Mouse (Mus musculus): ENCODE measurements around the gene Thsd7b. TPM values are rescaled to one million over a fixed set of nuclear protein-coding genes. Genes with fewer than 3 reads are reported as not detected.

The Thsd7b gene
- polyA plus RNA-seq, 1 experiment, result 0.16 TPM

GRCm38 (mm10) chr1:129595447-129595846 lies 322.3 kb downstream of the Thsd7b start:
- no peaks in the 10 kb centered on the region for H3K36me3 ChIP-seq (ENCODE audit: control insufficient read depth, insufficient read depth)
- no peak overlapping the region for H3ac ChIP-seq (ENCODE audit: control insufficient read depth, insufficient read length)
- H3K4me3 ChIP-seq, result no peak overlapping the region
- TF ChIP-seq E2F4 (IDR thresholded peaks at IDR 0.05; ENCODE audit: insufficient read depth) (no peak), TCF12 (IDR thresholded peaks at IDR 0.05; ENCODE audit: insufficient read depth, poor library complexity, severe bottlenecking) (no peak), MAX (IDR thresholded peaks at IDR 0.05; ENCODE audit: low read depth) (no peak), CEBPB (IDR thresholded peaks at IDR 0.05; ENCODE audit: insufficient read depth, poor library complexity, severe bottlenecking) (no peak), USF1 (IDR thresholded peaks at IDR 0.05; ENCODE audit: low read depth) (no peak), POLR2A (IDR thresholded peaks at IDR 0.05; ENCODE audit: insufficient read length, low read depth) (no peak), TCF3 (IDR thresholded peaks at IDR 0.05; ENCODE audit: insufficient read length, low read depth) (no peak), POLR2AphosphoS2 (IDR thresholded peaks at IDR 0.05; ENCODE audit: insufficient read length, low read depth) (no peak), MYOG (IDR thresholded peaks at IDR 0.05; ENCODE audit: control insufficient read depth in 1 of 3, insufficient read depth in 1 of 3, insufficient read length in 2 of 3, low read depth in 2 of 3) (no peak), SRF (IDR thresholded peaks at IDR 0.05; ENCODE audit: control insufficient read depth, insufficient read length, low read depth) (no peak), REST (IDR thresholded peaks at IDR 0.05; ENCODE audit: insufficient read depth, insufficient read length) (no peak), MYOD1 (IDR thresholded peaks at IDR 0.05; ENCODE audit: control insufficient read depth in 1 of 3, insufficient read length in 2 of 3, low read depth in 2 of 3) (no peak)
- H3K4me2 ChIP-seq (ENCODE audit: low read depth), result no peak overlapping the region
- no peaks in the 10 kb centered on the region for H3K79me2 ChIP-seq (ENCODE audit: control insufficient read depth, insufficient read depth)
- H3K27me3 ChIP-seq (ENCODE audit: control insufficient read depth, insufficient read depth, insufficient read length), result no peaks in the 10 kb centered on the region

DNA sequence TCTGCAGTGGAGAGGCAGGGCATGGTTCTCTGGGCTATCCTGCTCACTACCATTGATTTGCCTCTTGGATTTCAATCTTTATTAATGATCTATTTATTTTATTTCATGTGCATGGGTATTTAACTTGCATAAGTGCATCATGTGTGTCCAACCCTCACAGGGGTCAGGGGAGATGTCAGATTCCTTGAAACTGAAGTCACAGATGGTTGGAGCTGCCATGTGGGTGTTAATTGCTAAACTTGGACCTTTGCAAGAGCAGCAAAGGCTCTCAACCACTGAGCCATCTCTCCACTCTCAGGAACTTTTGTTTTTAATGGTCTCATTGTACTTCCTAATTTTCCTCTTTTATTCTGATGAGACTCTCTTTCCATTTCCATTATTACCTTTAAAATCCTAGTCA lies 327.8 kb downstream of the Thsd7b start:
- no peak overlapping the region for H3K4me3 ChIP-seq
- H3ac ChIP-seq (ENCODE audit: control insufficient read depth, insufficient read length), result no peak overlapping the region
- no peaks in the 10 kb centered on the region for H3K27me3 ChIP-seq (ENCODE audit: control insufficient read depth, insufficient read depth, insufficient read length)
- H3K36me3 ChIP-seq (ENCODE audit: control insufficient read depth, insufficient read depth), result no peaks in the 10 kb centered on the region
- no peak overlapping the region for H3K4me2 ChIP-seq (ENCODE audit: low read depth)
- H3K79me2 ChIP-seq (ENCODE audit: control insufficient read depth, insufficient read depth), result no peaks in the 10 kb centered on the region
- TF ChIP-seq TCF12 (IDR thresholded peaks at IDR 0.05; ENCODE audit: insufficient read depth, poor library complexity, severe bottlenecking) (no peak), MAX (IDR thresholded peaks at IDR 0.05; ENCODE audit: low read depth) (no peak)

DNA sequence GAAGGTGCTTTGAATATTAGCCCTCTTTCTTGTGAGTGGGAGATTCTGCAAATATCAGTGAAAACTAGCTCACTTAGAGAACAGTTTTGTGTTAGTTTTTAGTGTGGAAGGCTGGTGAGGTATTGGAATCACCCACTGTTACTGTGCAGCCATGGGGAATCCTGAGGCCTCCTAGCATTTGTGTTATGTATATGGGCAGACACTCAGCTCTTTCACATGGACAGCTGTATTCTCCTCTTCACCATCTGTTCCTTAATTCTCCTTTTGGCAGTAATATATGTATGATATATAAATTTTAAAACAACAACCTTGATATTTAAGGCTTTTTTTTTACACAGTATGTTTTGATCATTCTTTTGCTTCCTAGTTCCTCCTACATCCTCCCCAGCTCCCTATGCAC lies 329.2 kb downstream of the Thsd7b start:
- Histone ChIP-seq H3K79me2 (ENCODE audit: control insufficient read depth, insufficient read depth) (no peaks in the 10 kb centered on the region), H3K4me3 (no peak overlapping the region), H3ac (ENCODE audit: control insufficient read depth, insufficient read length) (no peak overlapping the region), H3K36me3 (ENCODE audit: control insufficient read depth, insufficient read depth) (no peaks in the 10 kb centered on the region), H3K4me2 (ENCODE audit: low read depth) (no peak overlapping the region), H3K27me3 (ENCODE audit: control insufficient read depth, insufficient read depth, insufficient read length) (no peaks in the 10 kb centered on the region)
- TF ChIP-seq POLR2AphosphoS2 (IDR thresholded peaks at IDR 0.05; ENCODE audit: insufficient read length, low read depth), result no peak
- no peak for TF ChIP-seq TCF3 (IDR thresholded peaks at IDR 0.05; ENCODE audit: insufficient read length, low read depth)
- TF ChIP-seq SRF (IDR thresholded peaks at IDR 0.05; ENCODE audit: control insufficient read depth, insufficient read length, low read depth), result no peak
- no peak for TF ChIP-seq USF1 (IDR thresholded peaks at IDR 0.05; ENCODE audit: low read depth)
- TF ChIP-seq E2F4 (IDR thresholded peaks at IDR 0.05; ENCODE audit: insufficient read depth), result no peak
- TF ChIP-seq CEBPB (IDR thresholded peaks at IDR 0.05; ENCODE audit: insufficient read depth, poor library complexity, severe bottlenecking), result no peak
- TF ChIP-seq MYOG (IDR thresholded peaks at IDR 0.05; ENCODE audit: control insufficient read depth in 1 of 3, insufficient read depth in 1 of 3, insufficient read length in 2 of 3, low read depth in 2 of 3), result no peak
- TF ChIP-seq REST (IDR thresholded peaks at IDR 0.05; ENCODE audit: insufficient read depth, insufficient read length), result no peak
- TF ChIP-seq TCF12 (IDR thresholded peaks at IDR 0.05; ENCODE audit: insufficient read depth, poor library complexity, severe bottlenecking), result no peak
- TF ChIP-seq MYOD1 (IDR thresholded peaks at IDR 0.05; ENCODE audit: control insufficient read depth in 1 of 3, insufficient read length in 2 of 3, low read depth in 2 of 3), result no peak
- no peak for TF ChIP-seq MAX (IDR thresholded peaks at IDR 0.05; ENCODE audit: low read depth)
- TF ChIP-seq POLR2A (IDR thresholded peaks at IDR 0.05; ENCODE audit: insufficient read length, low read depth), result no peak

DNA sequence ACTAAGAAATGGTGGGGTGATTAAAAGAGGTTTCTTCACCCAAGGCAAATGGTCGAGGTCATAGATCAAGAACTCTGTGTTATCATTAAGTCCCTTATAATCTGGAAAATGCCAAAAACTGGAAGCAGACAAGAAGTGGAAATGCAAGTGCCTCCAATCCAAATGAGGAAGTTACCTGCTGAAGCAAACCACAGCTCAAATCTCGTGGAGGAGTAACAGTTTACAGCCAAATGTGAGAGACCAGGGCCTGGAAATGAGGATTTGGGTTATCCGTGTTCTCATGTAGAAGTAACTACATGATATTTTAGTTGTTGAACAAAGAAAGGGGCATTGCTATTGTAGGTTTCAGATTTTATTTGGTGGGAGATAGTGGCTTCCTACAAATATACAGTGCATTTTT lies 335.3 kb downstream of the Thsd7b start:
- Histone ChIP-seq H3K4me3 (no peak overlapping the region), H3K27me3 (ENCODE audit: control insufficient read depth, insufficient read depth, insufficient read length) (no peaks in the 10 kb centered on the region), H3K79me2 (ENCODE audit: control insufficient read depth, insufficient read depth) (no peaks in the 10 kb centered on the region), H3K36me3 (ENCODE audit: control insufficient read depth, insufficient read depth) (no peaks in the 10 kb centered on the region), H3K4me2 (ENCODE audit: low read depth) (no peak overlapping the region), H3ac (ENCODE audit: control insufficient read depth, insufficient read length) (no peak overlapping the region)
- no peak for TF ChIP-seq MYOD1 (IDR thresholded peaks at IDR 0.05; ENCODE audit: control insufficient read depth in 1 of 3, insufficient read length in 2 of 3, low read depth in 2 of 3)
- no peak for TF ChIP-seq POLR2AphosphoS2 (IDR thresholded peaks at IDR 0.05; ENCODE audit: insufficient read length, low read depth)
- TF ChIP-seq SRF (IDR thresholded peaks at IDR 0.05; ENCODE audit: control insufficient read depth, insufficient read length, low read depth), result no peak
- no peak for TF ChIP-seq POLR2A (IDR thresholded peaks at IDR 0.05; ENCODE audit: insufficient read length, low read depth)
- no peak for TF ChIP-seq USF1 (IDR thresholded peaks at IDR 0.05; ENCODE audit: low read depth)
- no peak for TF ChIP-seq CEBPB (IDR thresholded peaks at IDR 0.05; ENCODE audit: insufficient read depth, poor library complexity, severe bottlenecking)
- TF ChIP-seq TCF3 (IDR thresholded peaks at IDR 0.05; ENCODE audit: insufficient read length, low read depth), result no peak
- no peak for TF ChIP-seq TCF12 (IDR thresholded peaks at IDR 0.05; ENCODE audit: insufficient read depth, poor library complexity, severe bottlenecking)
- TF ChIP-seq MYOG (IDR thresholded peaks at IDR 0.05; ENCODE audit: control insufficient read depth in 1 of 3, insufficient read depth in 1 of 3, insufficient read length in 2 of 3, low read depth in 2 of 3), result no peak
- no peak for TF ChIP-seq E2F4 (IDR thresholded peaks at IDR 0.05; ENCODE audit: insufficient read depth)
- no peak for TF ChIP-seq REST (IDR thresholded peaks at IDR 0.05; ENCODE audit: insufficient read depth, insufficient read length)
- TF ChIP-seq MAX (IDR thresholded peaks at IDR 0.05; ENCODE audit: low read depth), result no peak

DNA sequence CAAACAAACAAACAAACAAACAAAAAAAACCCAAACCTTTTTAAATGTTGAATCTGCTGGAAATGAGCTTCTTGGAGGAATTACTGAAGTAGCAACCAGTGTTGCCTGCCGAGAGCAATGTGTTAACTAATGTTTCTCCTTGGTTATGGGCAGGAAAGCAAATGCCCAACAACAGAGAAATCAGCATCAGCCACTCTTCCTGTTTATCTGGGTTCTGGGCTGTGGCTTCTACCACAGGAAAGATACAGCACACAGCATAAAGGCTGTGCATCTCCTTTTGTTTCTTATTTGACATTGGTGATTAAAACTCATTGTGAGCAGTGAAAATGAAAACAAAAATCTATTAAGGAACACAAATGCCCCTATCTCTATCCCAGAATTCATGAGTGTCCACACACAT lies 343.0 kb downstream of the Thsd7b start:
- no peaks in the 10 kb centered on the region for H3K36me3 ChIP-seq (ENCODE audit: control insufficient read depth, insufficient read depth)
- H3ac ChIP-seq (ENCODE audit: control insufficient read depth, insufficient read length), result no peak overlapping the region
- H3K79me2 ChIP-seq (ENCODE audit: control insufficient read depth, insufficient read depth), result no peaks in the 10 kb centered on the region
- TF ChIP-seq MYOG (IDR thresholded peaks at IDR 0.05; ENCODE audit: control insufficient read depth in 1 of 3, insufficient read depth in 1 of 3, insufficient read length in 2 of 3, low read depth in 2 of 3), result no peak
- no peak for TF ChIP-seq POLR2AphosphoS2 (IDR thresholded peaks at IDR 0.05; ENCODE audit: insufficient read length, low read depth)
- TF ChIP-seq MAX (IDR thresholded peaks at IDR 0.05; ENCODE audit: low read depth), result no peak
- no peak for TF ChIP-seq CEBPB (IDR thresholded peaks at IDR 0.05; ENCODE audit: insufficient read depth, poor library complexity, severe bottlenecking)
- TF ChIP-seq MYOD1 (IDR thresholded peaks at IDR 0.05; ENCODE audit: control insufficient read depth in 1 of 3, insufficient read length in 2 of 3, low read depth in 2 of 3), result no peak
- TF ChIP-seq E2F4 (IDR thresholded peaks at IDR 0.05; ENCODE audit: insufficient read depth), result no peak
- TF ChIP-seq SRF (IDR thresholded peaks at IDR 0.05; ENCODE audit: control insufficient read depth, insufficient read length, low read depth), result no peak
- no peak for TF ChIP-seq REST (IDR thresholded peaks at IDR 0.05; ENCODE audit: insufficient read depth, insufficient read length)
- no peak for TF ChIP-seq TCF3 (IDR thresholded peaks at IDR 0.05; ENCODE audit: insufficient read length, low read depth)
- no peak for TF ChIP-seq TCF12 (IDR thresholded peaks at IDR 0.05; ENCODE audit: insufficient read depth, poor library complexity, severe bottlenecking)
- no peak for TF ChIP-seq POLR2A (IDR thresholded peaks at IDR 0.05; ENCODE audit: insufficient read length, low read depth)
- no peak for TF ChIP-seq USF1 (IDR thresholded peaks at IDR 0.05; ENCODE audit: low read depth)
- H3K27me3 ChIP-seq (ENCODE audit: control insufficient read depth, insufficient read depth, insufficient read length), result no peaks in the 10 kb centered on the region
- no peak overlapping the region for H3K4me2 ChIP-seq (ENCODE audit: low read depth)
- no peak overlapping the region for H3K4me3 ChIP-seq
